Mouse (Mus musculus): Measurements from ENCODE around the gene Rangrf.
"Not testable (repeated sequence)": the region's sequence is repeated elsewhere in the genome, so short reads cannot be mapped to it uniquely, and the experiment has no call there.

Gene Rangrf

GRCm38 (mm10) chr11:68946001-68946400, 29.0 kb downstream of the Rangrf start:
- no peak for DNase-seq (ENCODE audit: low read depth, low spot score)

DNA sequence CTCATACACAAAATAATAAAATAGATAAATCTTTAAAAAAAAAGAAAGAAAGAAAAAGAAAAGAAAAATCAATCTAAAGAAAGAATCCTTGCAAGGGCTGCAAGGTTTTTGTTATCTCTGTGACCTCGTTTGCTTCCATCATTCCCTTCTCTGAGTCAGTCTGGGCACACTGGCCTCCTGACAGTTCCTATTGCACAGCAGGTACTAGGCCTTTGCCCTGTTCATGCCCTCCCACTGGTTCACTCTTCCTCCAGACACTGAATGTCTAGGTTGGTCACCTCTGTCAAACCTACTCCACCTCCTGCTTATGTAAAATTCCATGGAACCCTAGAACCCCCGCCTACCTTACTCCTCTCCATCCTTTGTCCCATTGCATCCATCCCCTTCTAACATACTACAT, 29.7 kb downstream of the Rangrf start:
- DNase-seq (ENCODE audit: low read depth, low spot score): no peak

DNA sequence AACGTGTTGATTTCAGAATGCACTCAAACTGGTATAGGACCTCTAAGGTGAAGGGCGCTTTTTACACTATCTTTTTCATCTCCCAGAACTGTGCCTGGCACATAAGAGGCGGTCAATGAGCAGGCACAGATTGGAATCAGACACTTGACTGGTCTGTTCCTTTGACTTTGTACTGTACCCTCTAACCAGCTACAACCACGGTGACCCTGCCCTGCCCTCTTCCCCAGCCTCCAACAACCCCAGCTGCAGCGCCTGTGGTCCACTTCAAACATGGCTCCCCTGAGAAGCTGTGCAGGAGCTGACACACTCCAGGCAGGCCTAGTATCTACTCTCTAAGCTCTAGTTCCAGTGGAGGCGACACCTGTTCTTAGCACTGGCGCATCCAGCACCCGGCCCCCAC, 32.3 kb downstream of the Rangrf start:
- DNase-seq (ENCODE audit: low read depth, low spot score): no peak

- no peak for DNase-seq (ENCODE audit: low read depth, low spot score)
Observed at GRCm38 (mm10) chr11:68940516-68940915, 34.5 kb downstream of the Rangrf start.

DNA sequence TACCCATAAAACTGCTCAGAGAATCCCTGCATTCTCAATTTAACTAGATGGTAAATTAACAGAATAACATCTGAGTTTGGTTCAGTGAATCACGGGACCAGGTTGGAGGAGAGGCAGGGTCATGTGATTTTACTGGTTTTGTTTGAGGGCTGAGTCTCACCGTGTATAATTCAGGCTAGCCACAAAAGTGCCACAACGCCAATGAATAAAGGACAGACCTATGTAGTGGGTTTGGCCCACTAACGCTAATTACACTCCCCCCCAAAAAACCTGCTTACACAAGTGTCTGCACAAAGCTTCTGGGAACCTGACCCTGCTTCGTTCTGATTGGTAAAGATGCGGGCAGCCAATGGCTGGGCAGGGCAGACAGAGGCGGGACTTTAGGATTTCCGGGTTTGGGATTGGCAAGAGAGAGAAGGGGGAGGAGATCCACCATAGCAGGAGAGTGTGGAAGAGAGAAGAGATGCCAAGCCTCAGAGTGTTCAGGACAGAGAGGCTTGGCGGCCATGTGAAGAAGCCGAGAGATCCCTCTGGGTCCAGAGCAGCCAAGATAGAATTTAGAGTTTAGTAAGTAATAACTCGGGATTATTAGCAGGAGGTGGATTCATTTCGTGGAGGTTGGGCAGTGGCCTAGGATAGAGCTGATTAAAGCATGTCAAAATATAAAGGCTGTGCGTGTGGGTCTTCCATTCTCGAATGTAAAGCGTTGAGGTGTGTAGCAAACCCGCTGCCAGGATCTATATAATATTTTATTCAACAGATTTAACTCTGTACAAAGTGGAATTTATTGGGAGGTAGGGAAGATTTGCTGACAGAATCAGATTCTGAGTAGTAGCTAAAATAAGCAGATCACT, 35.3 kb downstream of the Rangrf start:
- peak; percentile 84 for DNase-seq (ENCODE audit: low read depth, low spot score)

- not testable (repeated sequence) for DNase-seq (ENCODE audit: low read depth, low spot score)
Observed at GRCm38 (mm10) chr11:68936951-68937350, 38.0 kb downstream of the Rangrf start.

DNA sequence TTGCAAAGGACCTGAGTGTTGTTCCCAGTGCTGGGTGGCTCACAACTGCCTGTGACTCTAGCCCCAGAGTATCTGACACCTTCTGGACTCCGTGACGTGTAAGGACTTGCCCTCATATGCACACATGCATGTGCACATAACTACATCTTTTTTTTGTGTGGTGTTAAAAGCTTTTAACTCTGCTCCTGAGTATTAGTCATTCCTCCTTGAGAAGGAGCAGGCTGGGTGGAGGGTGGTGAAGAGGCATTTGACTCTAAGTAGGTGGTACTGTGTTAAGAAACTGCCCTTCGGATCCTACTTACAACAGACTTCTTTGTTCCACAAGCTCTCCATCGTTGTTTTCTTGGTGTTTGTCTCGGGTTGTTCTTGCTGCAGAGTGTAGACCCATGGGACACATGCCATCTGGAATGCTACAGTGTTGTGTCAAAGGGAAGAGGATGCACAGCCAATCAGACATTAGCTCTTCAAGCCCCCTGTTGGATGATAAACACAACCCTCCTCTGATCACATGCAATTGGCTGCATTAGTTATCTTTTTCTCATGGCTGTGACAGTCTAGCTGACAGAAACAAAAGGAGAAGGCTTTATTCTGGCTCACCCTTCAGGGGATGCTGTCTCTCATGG, 41.0 kb downstream of the Rangrf start:
- no peak for DNase-seq (ENCODE audit: low read depth, low spot score)

GRCm38 (mm10) chr11:68929947-68930346, 45.0 kb downstream of the Rangrf start:
- DNase-seq (ENCODE audit: low read depth, low spot score): no peak

DNA sequence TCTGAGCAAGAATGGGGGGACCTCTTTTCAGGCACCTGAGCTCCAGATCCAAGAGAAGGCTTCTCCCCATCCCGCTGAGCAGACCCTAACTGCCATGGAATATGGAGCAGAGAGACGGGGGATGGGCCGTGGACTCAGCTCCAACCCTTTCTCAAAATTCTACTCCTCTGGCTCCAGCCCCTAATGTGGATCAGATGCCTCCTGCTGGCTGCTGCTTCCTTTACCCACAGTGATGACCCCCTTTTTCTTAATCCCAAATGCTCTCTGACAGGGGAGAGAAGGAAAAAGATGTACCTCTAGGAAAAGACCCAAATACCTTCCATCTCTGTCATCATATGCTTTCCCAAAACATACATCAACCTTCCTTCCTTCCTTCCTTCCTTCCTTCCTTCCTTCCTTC, 48.0 kb downstream of the Rangrf start, which contains the start of gene Odf4:
Odf4 (minus strand) TSS at position 101 of the 400 bp plus-strand sequence.
- DNase-seq (ENCODE audit: low read depth, low spot score): no peak

DNA sequence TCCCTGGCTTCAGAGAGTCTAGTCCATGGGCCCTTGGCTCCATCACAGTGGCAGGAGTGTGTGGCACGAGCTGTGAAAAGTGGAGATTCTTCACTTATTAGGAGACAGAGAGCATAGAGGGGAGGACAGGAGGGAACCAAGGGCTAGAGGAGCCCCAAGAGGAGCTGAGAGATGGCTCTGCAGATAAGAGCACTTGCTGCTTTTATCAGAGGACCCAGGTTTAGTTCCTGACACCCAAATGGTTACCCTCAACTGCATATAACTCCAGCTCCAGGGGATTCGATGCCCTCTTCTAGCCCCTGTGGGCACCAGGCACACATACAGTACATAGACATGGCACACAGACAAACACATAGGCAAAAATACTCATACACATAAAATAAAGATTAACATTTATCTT, 50.2 kb downstream of the Rangrf start:
- DNase-seq (ENCODE audit: low read depth, low spot score): no peak

DNA sequence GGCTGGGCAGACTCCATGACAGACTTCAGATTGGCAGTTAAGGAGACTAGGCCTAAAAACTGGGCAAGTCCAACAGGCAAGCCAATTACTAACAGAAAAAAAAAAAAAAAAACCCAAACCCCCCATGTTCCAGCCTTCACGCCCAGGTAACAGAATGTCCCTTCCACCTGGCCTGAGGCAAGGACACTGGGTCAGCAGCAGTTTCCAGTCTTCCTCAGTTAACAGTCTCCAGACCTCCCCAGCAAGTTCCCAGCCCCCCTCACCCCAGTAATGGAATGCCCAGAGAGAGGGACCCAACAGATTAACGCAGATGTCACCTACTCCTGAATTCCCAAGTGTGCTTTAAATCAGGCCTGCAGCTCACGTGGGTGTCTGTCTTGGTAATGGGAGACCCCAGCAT, 51.8 kb downstream of the Rangrf start:
- no peak for DNase-seq (ENCODE audit: low read depth, low spot score)

All from retina, postnatal 7 days (tissue).